Mouse (Mus musculus) forebrain, embryonic 13.5 days (tissue): ENCODE measurements around the gene Mrpl54. TPM values are rescaled to one million over a fixed set of nuclear protein-coding genes. Genes with fewer than 3 reads are reported as not detected.

Experiments
- microRNA-seq: library from miRNA; unstranded; fragments of <30 nt; microRNA quantifications from one replicate; pipeline ENCODE4, GENCODE M21; 2016
- polyA plus RNA-seq: library from polyadenylated mRNA; unstranded; fragments of >200 nt; fragmentation: Nextera tagmentation; extraction: Ambion mirVana; gene quantifications from 2 replicates; pipeline ENCODE4 v1.2.1, GENCODE M21; 2015

Mrpl54 gene
- polyA plus RNA-seq, 1 experiment from 2014 or later = 135 TPM

Small RNA genes within 50 kb of the gene (microRNA-seq; reads per million reads assigned to microRNA genes)
- 16.4 reads per million, percentile 28 among the genes with 10 or more reads in this experiment for gene Mir3057

Other genes starting within 250 kb of the Mrpl54 start
- gene Diras1, start 241.3 kb downstream of the Mrpl54 start, polyA plus RNA-seq = 13.4 and 15.0 TPM in 2 replicates
- gene Slc39a3, start 229.5 kb downstream of the Mrpl54 start, polyA plus RNA-seq = 33.4 and 37.8 TPM in 2 replicates
- 273 and 305 TPM in 2 replicates for gene Sgta, start 206.8 kb downstream of the Mrpl54 start, polyA plus RNA-seq
- 55.8 and 60.5 TPM in 2 replicates for gene Thop1, start 196.9 kb downstream of the Mrpl54 start, polyA plus RNA-seq
- 0.30 and 0.42 TPM in 2 replicates for gene Creb3l3, start 168.1 kb downstream of the Mrpl54 start, polyA plus RNA-seq
- 200 and 211 TPM in 2 replicates for gene Map2k2, start 161.0 kb downstream of the Mrpl54 start, polyA plus RNA-seq
- 10.4 and 10.6 TPM in 2 replicates for gene Zbtb7a, start 131.7 kb downstream of the Mrpl54 start, polyA plus RNA-seq
- gene Pias4, start 99.0 kb downstream of the Mrpl54 start, polyA plus RNA-seq = 54.2 and 57.0 TPM in 2 replicates
- 555 and 583 TPM in 2 replicates for gene Eef2, start 90.3 kb downstream of the Mrpl54 start, polyA plus RNA-seq
- 43.5 and 47.7 TPM in 2 replicates for gene Dapk3, start 83.9 kb downstream of the Mrpl54 start, polyA plus RNA-seq
- not detected in 2 replicates for gene 4930442H23Rik, start 83.1 kb downstream of the Mrpl54 start, polyA plus RNA-seq
- gene Nmrk2, start 64.9 kb downstream of the Mrpl54 start, polyA plus RNA-seq = not detected in 2 replicates
- 44.5 and 54.2 TPM in 2 replicates for gene Atcay, start 36.1 kb downstream of the Mrpl54 start, polyA plus RNA-seq
- gene Zfr2, start 33.8 kb downstream of the Mrpl54 start, polyA plus RNA-seq = 9.7 and 10.9 TPM in 2 replicates
- 5.6 and 7.4 TPM in 2 replicates for gene Matk, start 14.0 kb downstream of the Mrpl54 start, polyA plus RNA-seq
- 28.6 and 32.3 TPM in 2 replicates for gene Apba3, start within 50 bp of the Mrpl54 start, polyA plus RNA-seq
- 6.2 and 7.1 TPM in 2 replicates for gene Tjp3, start 24.6 kb upstream of the Mrpl54 start, polyA plus RNA-seq
- gene Pip5k1c, start 26.0 kb upstream of the Mrpl54 start, polyA plus RNA-seq = 73.1 and 87.2 TPM in 2 replicates
- 39.9 and 42.0 TPM in 2 replicates for gene Cactin, start 54.2 kb upstream of the Mrpl54 start, polyA plus RNA-seq
- 2.6 and 3.8 TPM in 2 replicates for gene Tbxa2r, start 61.8 kb upstream of the Mrpl54 start, polyA plus RNA-seq
- gene Gipc3, start 76.3 kb upstream of the Mrpl54 start, polyA plus RNA-seq = not detected in 2 replicates
- 60.6 and 61.1 TPM in 2 replicates for gene Hmg20b, start 83.5 kb upstream of the Mrpl54 start, polyA plus RNA-seq
- gene Mfsd12, start 90.6 kb upstream of the Mrpl54 start, polyA plus RNA-seq = 6.3 and 6.8 TPM in 2 replicates
- 0.44 and 0.45 TPM in 2 replicates for gene 4930404N11Rik, start 98.9 kb upstream of the Mrpl54 start, polyA plus RNA-seq
- 117 and 128 TPM in 2 replicates for gene Fzr1, start 111.6 kb upstream of the Mrpl54 start, polyA plus RNA-seq
- gene Dohh, start 117.5 kb upstream of the Mrpl54 start, polyA plus RNA-seq = 76.7 and 87.3 TPM in 2 replicates
- 4.2 and 5.8 TPM in 2 replicates for gene Gm48551, start 117.5 kb upstream of the Mrpl54 start, polyA plus RNA-seq
- 2.1 and 2.3 TPM in 2 replicates for gene Gm48552, start 122.1 kb upstream of the Mrpl54 start, polyA plus RNA-seq
- gene Smim24, start 126.1 kb upstream of the Mrpl54 start, polyA plus RNA-seq = 1.8 TPM in 2 replicates
- gene Nfic, start 188.7 kb upstream of the Mrpl54 start, polyA plus RNA-seq = 18.5 and 25.2 TPM in 2 replicates
- 48.8 and 57.4 TPM in 2 replicates for gene Celf5, start 215.8 kb upstream of the Mrpl54 start, polyA plus RNA-seq
- 56.8 and 60.9 TPM in 2 replicates for gene Ncln, start 229.5 kb upstream of the Mrpl54 start, polyA plus RNA-seq
- 0.52 and 0.53 TPM in 2 replicates for gene S1pr4, start 233.2 kb upstream of the Mrpl54 start, polyA plus RNA-seq